Mouse (Mus musculus) E14TG2a.4 (cell line): ENCODE measurements around the gene Ppp1r1b.

Experiments used
- CTCF ChIP-seq: conservative IDR thresholded peaks from 2 replicates; pipeline ENCODE4 v1.5.1; 2014; ENCODE audit warnings: low read length
- POU5F1 ChIP-seq: IDR thresholded peaks from 2 replicates; pipeline ENCODE4 v1.6.1; 2014; ENCODE audit warnings: low read length, borderline replicate concordance

DNA sequence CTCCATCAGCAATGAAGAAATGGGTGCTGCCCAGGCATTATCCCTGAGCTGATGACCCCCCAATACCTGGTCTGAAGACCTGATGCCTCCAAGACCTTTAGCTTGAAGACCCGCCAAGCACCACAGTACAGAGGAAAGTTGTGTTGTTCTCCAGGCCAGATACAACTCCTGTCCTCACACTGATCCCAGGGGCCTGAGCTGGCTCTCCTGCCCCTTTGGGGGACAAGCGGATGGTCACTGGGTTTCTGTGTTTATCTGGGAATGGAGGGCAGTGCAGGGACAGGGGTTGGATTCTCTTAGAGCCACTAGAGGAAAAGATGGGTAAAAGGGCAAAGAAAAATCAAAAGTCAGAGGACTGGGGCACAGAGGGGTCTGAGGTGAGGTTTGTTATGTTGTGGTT lies 28.3 kb upstream of the Ppp1r1b start:
- TF ChIP-seq CTCF: no peak
- no peak for TF ChIP-seq POU5F1
